Mouse (Mus musculus) right cerebral cortex, postnatal 25 days (tissue): ENCODE data around the gene Paqr6.
"Not testable (repeated sequence)": the region's sequence is repeated elsewhere in the genome, so short reads cannot be mapped to it uniquely, and the experiment has no call there.

ENCODE experiments used
- DNase-seq: peaks from one replicate; pipeline ENCODE4 v3.0.0; 2022

Gene Paqr6

DNA sequence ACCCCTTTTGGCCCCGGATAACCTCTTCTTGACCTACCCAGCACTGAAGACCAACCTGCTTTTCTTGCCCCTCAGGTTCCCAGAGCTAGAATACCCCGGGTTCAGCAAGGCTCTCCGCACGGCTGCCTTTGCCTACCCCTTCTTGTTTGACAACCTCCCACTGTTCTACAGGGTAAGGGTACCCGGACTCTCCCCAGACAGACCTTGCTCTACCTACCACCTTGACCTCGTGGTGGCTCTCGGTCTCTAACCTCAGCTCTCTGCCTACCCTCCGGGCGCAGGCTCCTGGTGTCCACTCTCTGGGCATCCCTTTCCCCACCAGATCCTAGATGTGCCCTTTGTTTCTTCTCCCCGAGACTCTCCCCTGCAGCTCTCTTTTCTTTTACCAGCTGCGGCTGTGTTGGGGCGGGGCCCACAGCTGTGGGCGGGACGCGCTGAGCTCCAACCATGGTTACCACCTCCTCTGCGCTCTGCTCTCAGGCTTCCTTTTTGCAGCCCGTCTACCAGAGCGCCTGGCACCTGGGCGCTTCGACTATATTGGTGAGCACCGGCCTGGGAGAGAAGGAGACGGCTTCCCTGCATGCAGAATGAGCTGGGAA is 2.5 kb downstream of the Paqr6 start:
- peak; percentile 68 for DNase-seq

DNA sequence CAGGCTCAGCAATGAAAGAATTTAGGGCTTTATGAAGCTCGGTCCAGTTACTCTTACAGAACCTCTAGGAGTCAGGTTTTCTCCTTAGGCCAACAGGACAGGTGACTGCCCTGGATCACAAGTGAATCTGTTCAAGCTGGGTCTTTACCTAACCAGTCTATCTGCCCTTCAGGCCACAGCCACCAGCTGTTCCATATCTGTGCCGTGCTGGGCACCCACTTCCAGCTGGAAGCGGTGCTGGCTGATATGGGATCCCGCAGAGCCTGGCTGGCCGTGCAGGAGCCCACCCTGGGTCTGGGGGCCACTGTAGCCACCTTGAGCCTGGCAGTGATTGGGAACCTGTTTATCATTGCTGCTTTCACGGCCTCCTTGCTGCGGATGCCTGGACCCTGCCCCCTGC is 3.1 kb downstream of the Paqr6 start:
- DNase-seq = not testable (repeated sequence)

DNA sequence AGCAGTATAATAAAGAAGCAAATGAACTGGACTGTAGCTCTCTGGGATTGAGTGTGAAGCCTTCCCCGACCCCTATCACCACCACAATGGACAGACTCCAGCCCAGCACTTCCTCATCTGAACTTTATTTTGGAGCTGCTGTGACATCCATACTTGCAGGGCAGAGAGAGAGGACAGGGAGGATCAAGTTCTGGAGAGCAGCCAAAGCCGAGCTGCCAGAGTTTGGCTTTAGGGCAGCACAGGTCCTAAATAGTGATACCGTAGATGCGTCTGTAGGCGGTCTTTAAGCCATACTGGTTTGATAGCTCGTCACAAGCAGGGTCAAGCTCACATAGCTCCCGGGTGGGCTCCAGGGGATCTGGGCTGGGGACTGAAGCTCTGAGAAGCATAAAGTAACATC is 4.1 kb downstream of the Paqr6 start:
- not testable (repeated sequence) for DNase-seq

DNA sequence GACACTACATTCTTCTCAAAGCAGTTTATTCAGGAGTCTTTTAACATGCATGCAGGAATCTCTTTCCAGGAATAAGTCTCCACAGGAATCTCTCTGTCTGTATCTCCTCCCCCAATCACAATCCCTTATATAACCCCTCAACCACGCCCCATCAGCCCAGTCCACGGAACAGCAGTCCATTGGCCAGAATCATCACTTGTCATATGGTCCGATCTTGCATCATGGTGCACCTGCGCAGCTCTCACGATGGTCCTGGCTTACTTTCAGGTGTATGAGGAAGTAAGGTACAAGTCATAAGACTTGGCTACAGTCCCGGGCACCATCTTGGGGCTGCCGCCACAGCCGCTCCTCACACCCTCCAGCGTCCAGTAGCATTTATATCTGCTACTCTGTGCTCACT is 8.3 kb downstream of the Paqr6 start, which contains the start of gene Bglap3:
TSS of gene Bglap3 (minus strand) at position 101 of the 400 bp plus-strand sequence.
- not testable (repeated sequence) for DNase-seq

DNA sequence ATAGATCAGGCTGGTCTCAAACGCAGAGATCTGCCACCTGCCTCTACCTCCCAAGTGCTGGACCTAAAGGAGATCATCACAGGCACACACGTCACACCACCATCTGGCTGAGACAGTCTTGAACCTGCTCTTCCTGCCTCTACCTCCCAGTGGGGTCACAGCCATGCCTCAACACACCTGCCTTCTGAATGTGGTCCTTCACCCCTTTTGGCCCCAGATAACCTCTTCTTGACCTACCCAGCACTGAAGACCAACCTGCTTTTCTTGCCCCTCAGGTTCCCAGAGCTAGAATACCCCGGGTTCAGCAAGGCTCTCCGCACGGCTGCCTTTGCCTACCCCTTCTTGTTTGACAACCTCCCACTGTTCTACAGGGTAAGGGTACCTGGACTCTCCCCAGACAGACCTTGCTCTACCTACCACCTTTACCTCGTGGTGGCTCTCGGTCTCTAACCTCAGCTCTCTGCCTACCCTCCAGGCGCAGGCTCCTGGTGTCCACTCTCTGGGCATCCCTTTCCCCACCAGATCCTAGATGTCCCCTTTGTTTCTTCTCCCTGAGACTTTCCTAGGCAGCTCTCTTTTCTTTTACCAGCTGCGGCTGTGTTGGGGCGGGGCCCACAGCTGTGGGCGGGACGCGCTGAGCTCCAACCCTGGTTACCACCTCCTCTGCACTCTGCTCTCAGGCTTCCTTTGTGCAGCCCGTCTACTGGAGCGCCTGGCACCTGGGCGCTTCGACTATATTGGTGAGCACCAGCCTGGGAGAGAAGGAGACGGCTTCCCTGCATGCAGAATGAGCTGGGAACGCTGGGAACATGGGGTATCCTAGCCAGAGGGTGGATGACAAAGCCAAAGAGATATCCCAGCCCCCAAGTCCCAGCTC is 11.6 kb downstream of the Paqr6 start:
- not testable (repeated sequence) for DNase-seq

DNA sequence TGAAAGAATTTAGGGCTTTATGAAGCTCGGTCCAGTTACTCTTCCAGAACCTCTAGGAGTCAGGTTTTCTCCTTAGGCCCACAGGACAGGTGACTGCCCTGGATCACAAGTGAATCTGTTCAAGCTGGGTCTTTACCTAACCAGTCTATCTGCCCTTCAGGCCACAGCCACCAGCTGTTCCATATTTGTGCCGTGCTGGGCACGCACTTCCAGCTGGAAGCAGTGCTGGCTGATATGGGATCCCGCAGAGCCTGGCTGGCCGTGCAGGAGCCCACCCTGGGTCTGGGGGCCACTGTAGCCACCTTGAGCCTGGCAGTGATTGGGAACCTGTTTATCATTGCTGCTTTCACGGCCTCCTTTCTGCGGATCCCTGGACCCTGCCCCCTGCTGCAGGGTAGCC is 12.3 kb downstream of the Paqr6 start:
- not testable (repeated sequence) for DNase-seq

DNA sequence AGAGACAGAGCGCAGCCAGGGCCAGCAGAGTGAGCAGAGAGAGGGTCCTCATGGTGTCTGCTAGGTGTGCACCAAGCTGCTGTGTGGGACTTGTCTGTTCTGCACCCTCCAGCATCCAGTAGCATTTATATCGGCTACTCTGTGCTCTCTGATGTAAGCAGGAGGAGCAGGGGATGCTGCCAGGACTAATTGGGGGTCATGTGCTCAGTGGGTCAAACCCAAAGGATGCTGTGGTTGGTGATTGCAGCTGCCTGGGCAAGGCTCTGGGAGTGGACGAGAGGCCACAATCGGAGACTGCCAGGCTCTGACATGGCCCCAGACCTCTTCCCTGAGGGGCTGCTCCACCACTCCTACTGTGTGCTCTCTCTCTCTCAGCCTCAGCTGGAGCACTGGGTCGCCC is 14.2 kb downstream of the Paqr6 start, which contains the start of gene Bglap2:
TSS of gene Bglap2 (minus strand) at position 101 of the 400 bp plus-strand sequence.
- not testable (repeated sequence) for DNase-seq

DNA sequence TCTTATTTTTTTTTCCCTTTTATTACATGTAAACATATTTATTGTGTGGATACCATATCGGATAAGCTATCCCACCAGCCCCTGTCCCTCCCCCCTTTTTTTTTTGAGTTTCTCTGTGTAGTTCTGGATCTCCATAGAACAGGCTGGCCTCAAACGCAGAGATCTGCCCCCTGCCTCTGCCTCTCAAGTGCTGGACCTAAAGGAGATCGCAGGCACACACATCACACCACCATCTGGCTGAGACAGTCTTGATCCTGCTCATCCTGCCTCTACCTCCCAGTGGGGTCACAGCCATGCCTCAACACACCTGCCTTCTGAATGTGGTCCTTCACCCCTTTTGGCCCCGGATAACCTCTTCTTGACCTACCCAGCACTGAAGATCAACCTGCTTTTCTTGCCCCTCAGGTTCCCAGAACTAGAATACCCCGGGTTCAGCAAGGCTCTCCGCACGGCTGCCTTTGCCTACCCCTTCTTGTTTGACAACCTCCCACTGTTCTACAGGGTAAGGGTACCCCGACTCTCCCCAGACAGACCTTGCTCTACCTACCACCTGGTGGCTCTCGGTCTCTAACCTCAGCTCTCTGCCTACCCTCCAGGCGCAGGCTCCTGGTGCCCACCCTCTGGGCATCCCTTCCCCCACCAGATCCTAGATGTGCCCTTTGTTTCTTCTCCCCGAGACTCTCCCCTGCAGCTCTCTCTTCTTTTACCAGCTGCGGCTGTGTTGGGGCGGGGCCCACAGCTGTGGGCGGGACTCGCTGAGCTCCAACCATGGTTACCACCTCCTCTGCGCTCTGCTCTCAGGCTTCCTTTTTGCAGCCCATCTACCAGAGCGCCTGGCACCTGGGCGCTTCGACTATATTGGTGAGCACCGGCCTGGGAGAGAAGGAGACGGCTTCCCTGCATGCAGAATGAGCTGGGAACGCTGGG is 17.3 kb downstream of the Paqr6 start:
- DNase-seq = not testable (repeated sequence)

DNA sequence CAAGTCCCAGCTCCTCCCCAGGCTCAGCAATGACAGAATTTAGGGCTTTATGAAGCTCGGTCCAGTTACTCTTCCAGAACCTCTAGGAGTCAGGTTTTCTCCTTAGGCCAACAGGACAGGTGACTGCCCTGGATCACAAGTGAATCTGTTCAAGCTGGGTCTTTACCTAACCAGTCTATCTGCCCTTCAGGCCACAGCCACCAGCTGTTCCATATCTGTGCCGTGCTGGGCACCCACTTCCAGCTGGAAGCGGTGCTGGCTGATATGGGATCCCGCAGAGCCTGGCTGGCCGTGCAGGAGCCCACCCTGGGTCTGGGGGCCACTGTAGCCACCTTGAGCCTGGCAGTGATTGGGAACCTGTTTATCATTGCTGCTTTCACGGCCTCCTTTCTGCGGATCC is 18.0 kb downstream of the Paqr6 start:
- DNase-seq = not testable (repeated sequence)

DNA sequence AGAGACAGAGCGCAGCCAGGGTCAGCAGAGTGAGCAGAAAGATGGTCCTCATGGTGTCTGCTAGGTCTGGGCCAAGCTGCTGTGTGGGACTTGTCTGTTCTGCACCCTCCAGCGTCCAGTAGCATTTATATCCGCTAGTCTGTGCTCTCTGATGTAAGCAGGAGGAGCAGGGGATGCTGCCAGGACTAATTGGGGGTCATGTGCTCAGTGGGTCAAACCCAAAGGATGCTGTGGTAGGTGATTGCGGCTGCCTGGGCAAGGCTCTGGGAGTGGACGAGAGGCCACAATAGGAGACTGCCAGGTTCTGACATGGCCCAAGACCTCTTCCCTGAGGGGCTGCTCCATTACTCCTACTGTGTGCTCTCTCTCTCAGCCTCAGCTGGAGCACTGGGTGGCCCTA is 20.0 kb downstream of the Paqr6 start, which contains the start of gene Bglap:
TSS of gene Bglap (minus strand) at position 101 of the 400 bp plus-strand sequence.
- no peak for DNase-seq

DNA sequence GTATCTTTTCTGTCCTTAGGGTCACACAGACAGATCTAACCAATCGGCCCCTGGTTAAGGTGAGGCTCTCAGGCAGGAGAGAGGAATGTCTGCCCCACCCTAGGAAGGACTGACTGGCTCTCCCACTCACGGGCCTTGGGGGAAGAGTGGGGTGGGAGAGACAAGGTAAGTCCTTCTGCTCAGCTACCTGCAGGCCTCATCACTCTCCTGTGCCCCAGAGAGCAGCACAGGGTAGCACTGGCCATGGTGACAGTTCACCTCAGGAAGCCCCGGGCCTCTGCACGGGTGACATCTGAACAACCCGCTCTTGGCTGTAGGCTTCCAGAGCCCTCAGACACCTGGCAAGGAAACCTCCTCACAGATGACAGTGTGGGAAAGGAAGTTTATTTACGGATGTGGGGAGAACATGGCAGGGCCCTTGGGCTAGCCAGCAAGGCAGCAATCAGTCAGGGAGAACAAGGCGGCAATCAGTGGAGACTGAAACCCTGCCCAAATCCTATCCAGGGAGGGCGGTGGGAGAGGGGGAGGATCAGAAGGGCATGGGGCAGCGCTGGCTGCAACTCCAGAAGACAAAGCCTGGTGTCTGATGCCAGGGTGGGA is 29.5 kb downstream of the Paqr6 start:
- DNase-seq = no peak

DNA sequence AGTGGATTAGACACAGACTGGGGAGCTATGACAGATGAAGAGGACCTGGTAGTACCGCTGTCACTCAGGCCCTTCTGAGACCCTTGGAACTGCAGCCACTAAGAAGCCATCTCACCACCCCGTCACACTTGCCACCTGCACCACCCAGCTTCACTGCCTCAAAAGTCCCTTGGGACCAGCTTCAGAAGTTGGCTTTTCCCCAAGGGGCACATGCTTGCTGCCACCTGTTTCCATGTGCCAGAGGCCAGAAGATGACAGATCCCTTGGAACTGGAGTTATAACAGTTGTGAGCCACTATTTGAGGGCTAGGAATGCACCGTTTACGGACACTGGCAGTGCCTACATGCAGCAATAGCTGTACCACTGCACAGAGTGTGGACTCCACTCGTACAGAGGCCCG is 30.9 kb downstream of the Paqr6 start:
- no peak for DNase-seq

DNA sequence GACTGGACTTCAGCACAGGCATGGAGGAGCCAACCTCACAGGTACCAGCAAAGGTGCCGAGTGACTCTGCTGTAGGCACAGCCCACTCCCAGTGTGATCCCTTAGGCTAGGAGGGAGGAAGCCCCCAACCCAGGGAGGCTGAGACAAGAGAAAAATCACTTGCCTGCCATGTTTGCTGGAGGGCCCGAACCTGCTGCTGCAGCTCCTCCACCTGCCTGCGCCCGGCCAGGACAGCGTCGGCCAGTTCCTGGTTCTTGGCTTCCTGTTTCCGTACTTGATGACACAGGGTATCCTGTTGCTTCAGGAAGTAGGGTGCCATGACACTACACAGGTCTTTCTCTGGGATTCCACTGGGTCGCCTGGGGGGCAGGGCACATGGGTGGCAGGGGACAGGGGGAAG is 31.4 kb downstream of the Paqr6 start:
- DNase-seq = no peak

DNA sequence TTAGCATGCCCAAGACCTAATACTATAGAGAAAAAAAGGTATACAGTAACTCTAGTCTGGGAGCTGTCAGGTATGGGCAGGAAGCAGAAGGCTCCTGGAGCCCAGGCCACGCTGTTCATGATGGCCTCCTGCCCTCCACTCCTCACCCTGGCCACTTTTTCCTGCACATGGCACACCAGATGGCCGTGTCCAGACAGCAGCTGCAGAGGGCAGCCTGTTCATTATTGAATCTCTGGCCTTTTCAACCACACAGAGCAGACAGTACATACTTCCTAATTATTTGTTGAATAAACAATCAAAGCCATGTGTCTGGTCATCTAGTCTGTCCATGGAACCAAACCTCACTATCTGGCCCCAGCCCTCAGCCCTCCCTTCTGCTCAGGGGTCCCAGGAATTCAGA is 34.3 kb downstream of the Paqr6 start:
- DNase-seq = no peak

DNA sequence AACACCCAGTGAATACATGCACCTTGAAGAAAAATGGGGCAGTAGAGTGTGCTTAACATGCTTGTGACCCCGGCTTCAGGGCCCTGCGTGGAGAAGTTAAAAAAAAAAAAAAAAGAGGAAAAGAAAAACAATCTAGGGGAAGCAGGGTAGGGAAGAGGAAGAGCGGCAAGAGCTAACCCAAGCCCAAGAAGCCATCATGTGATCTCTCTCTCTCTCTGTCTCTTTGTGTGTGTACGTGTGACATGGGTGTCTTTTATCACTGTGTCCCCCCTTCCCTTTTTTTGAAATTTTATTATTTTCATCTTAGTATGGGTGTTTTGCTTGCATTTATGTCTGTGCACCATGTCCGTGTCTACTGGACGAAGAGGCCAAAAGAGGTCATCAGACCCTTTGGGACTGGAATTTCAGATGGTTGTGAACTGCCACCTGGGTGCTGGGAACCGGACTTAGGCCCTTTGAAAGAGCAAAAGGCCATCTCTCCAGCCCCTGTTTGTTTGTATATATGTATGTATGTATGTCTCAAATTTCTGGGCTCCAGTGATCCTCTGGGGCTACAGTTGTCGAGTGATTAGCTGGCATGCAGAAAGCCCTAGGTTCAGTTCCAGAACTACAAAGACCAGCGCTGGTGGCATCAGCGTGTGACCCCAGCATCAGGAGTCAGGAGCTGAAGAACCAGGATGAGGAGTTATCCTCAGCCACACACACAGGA is 39.3 kb downstream of the Paqr6 start:
- DNase-seq = no peak

DNA sequence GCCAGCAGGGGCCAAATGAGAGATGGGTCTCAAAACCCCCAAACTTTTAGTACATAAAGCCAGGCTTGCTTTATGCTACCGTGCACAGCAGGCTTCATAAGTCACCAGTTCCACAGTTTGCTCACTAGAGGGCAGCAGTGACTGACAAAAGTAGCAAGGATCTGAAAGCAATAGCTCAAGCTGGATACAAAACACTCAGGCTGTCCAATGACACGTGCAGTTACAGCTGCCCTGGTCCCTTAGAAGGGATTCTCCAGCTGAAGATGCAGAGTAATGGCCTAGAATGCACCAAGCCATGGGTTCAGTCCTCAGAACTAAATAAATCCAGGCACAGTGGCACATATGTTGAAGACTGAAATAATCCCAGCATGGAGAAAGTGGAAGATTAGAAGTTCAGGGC is 42.7 kb downstream of the Paqr6 start:
- peak; percentile 57 for DNase-seq

DNA sequence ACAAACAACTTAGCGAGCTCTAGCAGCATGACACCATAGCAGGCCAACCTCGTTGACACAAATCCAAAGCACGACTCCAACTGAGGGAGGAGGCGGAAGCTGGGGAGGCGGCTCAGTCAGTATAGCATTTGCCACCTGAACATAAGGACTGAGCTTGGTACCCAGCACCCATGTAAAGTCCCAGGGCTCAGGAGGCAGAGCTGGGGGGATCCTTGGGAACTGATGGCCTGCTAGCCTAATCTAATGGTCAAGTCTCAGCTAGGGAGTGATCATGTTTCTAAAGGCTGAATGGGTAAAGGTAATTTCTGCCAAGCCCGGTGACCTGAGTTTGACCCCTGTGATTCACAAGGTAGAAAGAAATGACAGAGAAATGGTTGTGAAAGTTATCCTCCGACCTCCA is 43.1 kb downstream of the Paqr6 start:
- no peak for DNase-seq

DNA sequence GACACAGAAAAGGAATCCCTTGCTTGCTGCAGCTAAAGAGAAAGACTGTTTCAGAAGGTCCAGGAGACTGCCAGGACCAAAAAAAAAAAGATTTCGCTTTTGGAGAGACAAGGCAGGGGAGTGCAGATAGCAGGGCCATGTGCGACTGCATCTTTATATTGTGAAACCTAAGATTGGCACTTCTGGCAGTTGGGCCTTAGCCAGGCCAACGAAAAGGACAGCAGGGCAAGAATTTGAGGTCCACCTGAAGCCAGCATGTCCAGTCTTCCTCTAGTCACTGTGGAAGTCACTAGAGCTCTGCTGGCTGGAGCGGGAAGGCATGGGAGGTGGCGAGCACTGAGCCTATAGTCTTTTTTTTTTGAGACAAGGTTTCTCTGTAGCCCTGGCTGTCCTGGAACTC is 44.6 kb downstream of the Paqr6 start:
- no peak for DNase-seq

DNA sequence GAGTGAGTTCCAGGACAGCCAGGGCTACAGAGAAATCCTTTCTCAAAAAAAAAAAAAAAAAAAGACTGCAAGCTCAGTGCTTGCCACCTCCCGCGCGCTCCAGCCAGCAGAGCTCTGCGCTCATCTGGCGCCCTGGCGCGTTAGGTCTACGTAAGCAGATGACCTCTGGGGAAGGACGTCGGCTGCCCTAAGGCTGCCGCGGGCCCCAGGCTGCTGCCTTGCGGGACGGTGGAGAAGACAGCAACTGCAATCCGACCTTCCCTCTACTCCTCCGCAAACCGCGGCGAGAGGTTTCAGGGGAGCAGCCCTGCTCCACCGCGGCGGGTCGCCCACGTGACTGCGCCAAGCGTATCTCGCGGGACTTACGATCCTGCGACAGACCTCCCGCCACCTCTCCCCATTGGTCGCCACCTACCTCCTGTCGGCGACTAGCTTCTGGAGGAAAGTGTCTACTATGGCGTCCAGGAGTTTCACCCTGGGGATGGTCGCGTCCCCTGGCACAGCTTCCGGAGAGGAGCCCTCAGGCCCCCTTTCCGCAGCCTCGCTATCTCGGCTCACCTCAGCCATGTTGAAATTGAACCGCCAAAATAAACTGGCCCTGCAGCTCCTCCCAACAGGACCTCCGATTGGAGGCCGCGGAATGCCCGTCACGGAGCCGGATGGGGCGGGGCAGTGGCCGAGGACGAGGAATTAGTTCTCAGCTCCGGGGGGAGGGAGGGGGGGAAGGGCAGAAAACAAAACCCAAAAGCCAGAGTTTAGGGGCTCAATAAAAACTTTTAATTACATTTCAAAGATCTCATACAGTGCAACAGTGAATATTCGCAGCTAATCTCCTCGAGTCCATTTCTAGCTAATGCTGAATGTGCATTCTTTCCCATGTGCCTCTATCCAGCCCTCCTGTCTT is 45.6 kb downstream of the Paqr6 start, which contains the start of gene Pmf1:
TSS of gene Pmf1 (minus strand) at position 591 of the 904 bp plus-strand sequence.
- peak; percentile 92 for DNase-seq

DNA sequence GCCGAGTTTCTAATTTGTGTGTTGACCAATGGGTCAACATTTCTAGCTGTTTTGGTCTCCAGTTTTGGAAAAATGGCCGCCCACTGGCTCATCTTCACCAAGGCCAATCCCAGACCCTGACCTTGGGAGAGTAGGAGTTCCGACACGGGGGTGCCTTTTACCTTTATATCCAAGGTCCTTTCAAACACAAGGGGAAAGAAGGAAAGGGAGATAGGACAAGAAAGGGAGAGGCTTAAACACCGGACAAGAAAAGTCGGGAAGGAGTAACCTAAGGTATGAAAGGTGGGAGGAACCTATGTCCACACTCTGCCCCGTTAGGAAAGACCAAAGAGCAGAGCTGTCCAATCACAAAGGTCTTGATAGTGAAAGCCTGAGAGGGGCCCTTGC is 46.3 kb downstream of the Paqr6 start:
- no peak for DNase-seq

DNA sequence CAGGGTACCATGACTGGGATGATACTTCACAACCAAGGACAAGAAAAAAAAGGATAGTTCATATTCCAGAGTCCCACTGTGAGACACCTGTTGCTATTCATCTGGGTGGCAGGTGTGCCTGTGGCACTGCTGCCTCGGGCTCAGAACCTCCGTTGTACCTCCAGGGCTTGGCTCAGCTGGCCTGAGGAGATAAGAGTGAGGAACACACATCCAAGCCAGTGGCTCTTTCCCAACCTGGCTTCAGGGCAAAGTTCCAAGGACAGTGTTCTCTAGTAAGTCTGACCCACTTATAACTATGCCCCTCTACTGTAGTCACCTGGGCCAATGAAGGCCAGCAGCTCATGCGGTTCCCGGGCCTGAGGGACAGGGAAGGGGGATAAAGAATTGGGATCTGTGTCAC is 47.3 kb downstream of the Paqr6 start:
- no peak for DNase-seq
